Mouse (Mus musculus): ENCODE data around the gene Lgals12.

Lgals12 gene

GRCm38 (mm10) chr19:7606801-7607689, at the start of gene Lgals12:
Lgals12 (minus strand) TSS chr19:7607193.
- DNase-seq (ENCODE audit: low read depth), result no peak

GRCm38 (mm10) chr19:7648913-7649666, 42.1 kb upstream of the Lgals12 start:
- DNase-seq (ENCODE audit: low read depth), result no peak

GRCm38 (mm10) chr19:7633786-7634185, 26.8 kb upstream of the Lgals12 start:
- no peak for DNase-seq (ENCODE audit: low read depth)

GRCm38 (mm10) chr19:7633021-7633420, 26.0 kb upstream of the Lgals12 start:
- DNase-seq (ENCODE audit: low read depth), result no peak

- peak; percentile 88 for DNase-seq (ENCODE audit: low read depth)
These were observed 10.7 kb upstream of the Lgals12 start for GRCm38 (mm10) chr19:7617696-7618095.

- peak; percentile 16 for DNase-seq (ENCODE audit: low read depth)
These were observed 10.1 kb upstream of the Lgals12 start for GRCm38 (mm10) chr19:7617085-7617484.

- peak; percentile 69 for DNase-seq (ENCODE audit: low read depth)
These were observed 9.4 kb upstream of the Lgals12 start for GRCm38 (mm10) chr19:7616231-7616930.

GRCm38 (mm10) chr19:7613151-7613550, 6.2 kb upstream of the Lgals12 start:
- no peak for DNase-seq (ENCODE audit: low read depth)

- DNase-seq (ENCODE audit: low read depth), result no peak
These were observed 5.2 kb upstream of the Lgals12 start, which contains the start of gene Hrasls5 for GRCm38 (mm10) chr19:7611942-7612757. Hrasls5 (plus strand) TSS chr19:7612541.

GRCm38 (mm10) chr19:7607690-7608201, 753 bp upstream of the Lgals12 start:
- DNase-seq (ENCODE audit: low read depth), result no peak

- DNase-seq (ENCODE audit: low read depth), result peak; percentile 42
These were observed 836 bp downstream of the Lgals12 start for GRCm38 (mm10) chr19:7605930-7606783.

- no peak for DNase-seq (ENCODE audit: low read depth)
These were observed 2.0 kb downstream of the Lgals12 start for GRCm38 (mm10) chr19:7605013-7605412.

GRCm38 (mm10) chr19:7604107-7604506, 2.9 kb downstream of the Lgals12 start:
- DNase-seq (ENCODE audit: low read depth), result no peak

- DNase-seq (ENCODE audit: low read depth), result peak; percentile 46
These were observed 5.4 kb downstream of the Lgals12 start for GRCm38 (mm10) chr19:7601551-7601950.

GRCm38 (mm10) chr19:7598481-7598880, 8.5 kb downstream of the Lgals12 start:
- DNase-seq (ENCODE audit: low read depth), result no peak

- peak; percentile 85 for DNase-seq (ENCODE audit: low read depth)
These were observed 11.5 kb downstream of the Lgals12 start for GRCm38 (mm10) chr19:7595534-7595933.

GRCm38 (mm10) chr19:7592018-7592417, 15.0 kb downstream of the Lgals12 start:
- DNase-seq (ENCODE audit: low read depth), result peak; percentile 16

GRCm38 (mm10) chr19:7590795-7591194, 16.2 kb downstream of the Lgals12 start:
- no peak for DNase-seq (ENCODE audit: low read depth)

GRCm38 (mm10) chr19:7585764-7586163, 21.2 kb downstream of the Lgals12 start:
- no peak for DNase-seq (ENCODE audit: low read depth)

GRCm38 (mm10) chr19:7585279-7585678, 21.7 kb downstream of the Lgals12 start:
- no peak for DNase-seq (ENCODE audit: low read depth)
